Mouse (Mus musculus): ENCODE measurements around the gene Tspan7. TPM values are rescaled to one million over a fixed set of nuclear protein-coding genes. Genes with fewer than 3 reads are reported as not detected.

Tspan7 gene
- polyA plus RNA-seq, 1 experiment from 2014 or later = 44.4 TPM

GRCm38 (mm10) chrX:10514971-10515370 lies 30.0 kb downstream of the Tspan7 start:
- H3K4me2 ChIP-seq (ENCODE audit: low read depth, low read length) = no peak overlapping the region
- H3K36me3 ChIP-seq (replicated peaks; ENCODE audit: insufficient read depth, low read length) = no peaks in the 10 kb centered on the region
- no peak for ATAC-seq
- no peak overlapping the region for H3K4me3 ChIP-seq (ENCODE audit: low read depth, low read length)
- no peak for TF ChIP-seq CTCF (IDR thresholded peaks at IDR 0.05; ENCODE audit: low read depth)
- TF ChIP-seq EP300 (IDR thresholded peaks at IDR 0.05; ENCODE audit: low read depth) = no peak
- H3K9ac ChIP-seq (replicated peaks) = no peak overlapping the region
- DNase-seq = no peak
- H3K9me3 ChIP-seq (ENCODE audit: low read length) = no peaks in the 10 kb centered on the region
- H3K4me1 ChIP-seq (ENCODE audit: insufficient read depth) = no peaks in the 10 kb centered on the region
- H3K27me3 ChIP-seq (ENCODE audit: insufficient read depth, low read length) = no peaks in the 10 kb centered on the region
- no peak overlapping the region for H3K27ac ChIP-seq (ENCODE audit: low read depth)
- WGBS (ENCODE audit: insufficient replicate concordance) = 42% methylated on average over 3 of the region's 3 CpGs

GRCm38 (mm10) chrX:10516448-10516847 lies 31.5 kb downstream of the Tspan7 start:
- no peaks in the 10 kb centered on the region for H3K27me3 ChIP-seq (ENCODE audit: insufficient read depth, low read length)
- TF ChIP-seq CTCF (IDR thresholded peaks at IDR 0.05; ENCODE audit: low read depth) = no peak
- TF ChIP-seq EP300 (IDR thresholded peaks at IDR 0.05; ENCODE audit: low read depth) = no peak
- no peaks in the 10 kb centered on the region for H3K4me1 ChIP-seq (ENCODE audit: insufficient read depth)
- no peak overlapping the region for H3K4me3 ChIP-seq (ENCODE audit: low read depth, low read length)
- DNase-seq (no peak), ATAC-seq (no peak)
- H3K9me3 ChIP-seq (ENCODE audit: low read length) = no peaks in the 10 kb centered on the region
- WGBS (ENCODE audit: insufficient replicate concordance) = 87% methylated on average over 7 of the region's 7 CpGs
- H3K9ac ChIP-seq (replicated peaks) = no peak overlapping the region
- H3K27ac ChIP-seq (ENCODE audit: low read depth) = no peak overlapping the region
- no peaks in the 10 kb centered on the region for H3K36me3 ChIP-seq (replicated peaks; ENCODE audit: insufficient read depth, low read length)
- no peak overlapping the region for H3K4me2 ChIP-seq (ENCODE audit: low read depth, low read length)

GRCm38 (mm10) chrX:10516925-10517324 lies 32.0 kb downstream of the Tspan7 start:
- DNase-seq = no peak
- H3K9me3 ChIP-seq (ENCODE audit: low read length) = no peaks in the 10 kb centered on the region
- no peaks in the 10 kb centered on the region for H3K4me1 ChIP-seq (ENCODE audit: insufficient read depth)
- ATAC-seq = no peak
- TF ChIP-seq EP300 (IDR thresholded peaks at IDR 0.05; ENCODE audit: low read depth) = no peak
- no peak for TF ChIP-seq CTCF (IDR thresholded peaks at IDR 0.05; ENCODE audit: low read depth)
- H3K4me3 ChIP-seq (ENCODE audit: low read depth, low read length) = no peak overlapping the region
- no peak overlapping the region for H3K9ac ChIP-seq (replicated peaks)
- no peaks in the 10 kb centered on the region for H3K36me3 ChIP-seq (replicated peaks; ENCODE audit: insufficient read depth, low read length)
- no peak overlapping the region for H3K27ac ChIP-seq (ENCODE audit: low read depth)
- WGBS (ENCODE audit: insufficient replicate concordance) = 62% methylated on average over 6 of the region's 6 CpGs
- no peaks in the 10 kb centered on the region for H3K27me3 ChIP-seq (ENCODE audit: insufficient read depth, low read length)
- no peak overlapping the region for H3K4me2 ChIP-seq (ENCODE audit: low read depth, low read length)

GRCm38 (mm10) chrX:10517756-10518155 lies 32.8 kb downstream of the Tspan7 start:
- Histone ChIP-seq H3K36me3 (replicated peaks; ENCODE audit: insufficient read depth, low read length) (no peaks in the 10 kb centered on the region), H3K9me3 (ENCODE audit: low read length) (no peaks in the 10 kb centered on the region), H3K4me2 (ENCODE audit: low read depth, low read length) (no peak overlapping the region), H3K9ac (replicated peaks) (no peak overlapping the region), H3K27me3 (ENCODE audit: insufficient read depth, low read length) (no peaks in the 10 kb centered on the region), H3K4me3 (ENCODE audit: low read depth, low read length) (no peak overlapping the region), H3K4me1 (ENCODE audit: insufficient read depth) (no peaks in the 10 kb centered on the region), H3K27ac (ENCODE audit: low read depth) (no peak overlapping the region)
- 82% methylated on average over 4 of the region's 4 CpGs for WGBS (ENCODE audit: insufficient replicate concordance)
- TF ChIP-seq CTCF (IDR thresholded peaks at IDR 0.05; ENCODE audit: low read depth) = no peak
- no peak for TF ChIP-seq EP300 (IDR thresholded peaks at IDR 0.05; ENCODE audit: low read depth)
- no peak for ATAC-seq
- DNase-seq = no peak

- 57% methylated on average over 5 of the region's 5 CpGs for WGBS (ENCODE audit: insufficient replicate concordance)
- TF ChIP-seq CTCF (IDR thresholded peaks at IDR 0.05; ENCODE audit: low read depth) (no peak), EP300 (IDR thresholded peaks at IDR 0.05; ENCODE audit: low read depth) (no peak)
- Histone ChIP-seq H3K4me1 (ENCODE audit: insufficient read depth) (no peaks in the 10 kb centered on the region), H3K27me3 (ENCODE audit: insufficient read depth, low read length) (no peaks in the 10 kb centered on the region), H3K27ac (ENCODE audit: low read depth) (no peak overlapping the region), H3K36me3 (replicated peaks; ENCODE audit: insufficient read depth, low read length) (no peaks in the 10 kb centered on the region), H3K4me2 (ENCODE audit: low read depth, low read length) (no peak overlapping the region), H3K4me3 (ENCODE audit: low read depth, low read length) (no peak overlapping the region), H3K9me3 (ENCODE audit: low read length) (no peaks in the 10 kb centered on the region), H3K9ac (replicated peaks) (no peak overlapping the region)
- no peak for ATAC-seq
- DNase-seq = no peak
Measured at GRCm38 (mm10) chrX:10518510-10518909, 33.6 kb downstream of the Tspan7 start.

- H3K4me1 ChIP-seq (ENCODE audit: insufficient read depth) = no peaks in the 10 kb centered on the region
- no peak overlapping the region for H3K27ac ChIP-seq (ENCODE audit: low read depth)
- TF ChIP-seq CTCF (IDR thresholded peaks at IDR 0.05; ENCODE audit: low read depth) (no peak), EP300 (IDR thresholded peaks at IDR 0.05; ENCODE audit: low read depth) (no peak)
- 29% methylated on average over 2 of the region's 2 CpGs for WGBS (ENCODE audit: insufficient replicate concordance)
- no peak for ATAC-seq
- H3K9ac ChIP-seq (replicated peaks) = no peak overlapping the region
- no peaks in the 10 kb centered on the region for H3K36me3 ChIP-seq (replicated peaks; ENCODE audit: insufficient read depth, low read length)
- H3K4me3 ChIP-seq (ENCODE audit: low read depth, low read length) = no peak overlapping the region
- no peak overlapping the region for H3K4me2 ChIP-seq (ENCODE audit: low read depth, low read length)
- no peaks in the 10 kb centered on the region for H3K27me3 ChIP-seq (ENCODE audit: insufficient read depth, low read length)
- no peak for DNase-seq
- H3K9me3 ChIP-seq (ENCODE audit: low read length) = no peaks in the 10 kb centered on the region
Measured at GRCm38 (mm10) chrX:10535450-10535849, 50.5 kb downstream of the Tspan7 start.

- no peak for TF ChIP-seq CTCF (IDR thresholded peaks at IDR 0.05; ENCODE audit: low read depth)
- no peak for TF ChIP-seq EP300 (IDR thresholded peaks at IDR 0.05; ENCODE audit: low read depth)
- Histone ChIP-seq H3K27me3 (ENCODE audit: insufficient read depth, low read length) (no peaks in the 10 kb centered on the region), H3K36me3 (replicated peaks; ENCODE audit: insufficient read depth, low read length) (no peaks in the 10 kb centered on the region), H3K9ac (replicated peaks) (no peak overlapping the region), H3K9me3 (ENCODE audit: low read length) (no peaks in the 10 kb centered on the region), H3K4me2 (ENCODE audit: low read depth, low read length) (no peak overlapping the region), H3K4me1 (ENCODE audit: insufficient read depth) (no peaks in the 10 kb centered on the region), H3K4me3 (ENCODE audit: low read depth, low read length) (no peak overlapping the region), H3K27ac (ENCODE audit: low read depth) (no peak overlapping the region)
- ATAC-seq (no peak), DNase-seq (no peak)
- WGBS (ENCODE audit: insufficient replicate concordance) = 73% methylated on average over 2 of the region's 2 CpGs
Measured at GRCm38 (mm10) chrX:10539009-10539408, 54.1 kb downstream of the Tspan7 start.
